Mouse (Mus musculus): ENCODE measurements around the gene Asic2.

The Asic2 gene

GRCm38 (mm10) chr11:81841001-81841400 lies 127.3 kb downstream of the Asic2 start:
- no peak for DNase-seq (ENCODE audit: low spot score)

GRCm38 (mm10) chr11:81838426-81838825 lies 129.8 kb downstream of the Asic2 start:
- no peak for DNase-seq (ENCODE audit: low spot score)

GRCm38 (mm10) chr11:81832381-81832780 lies 135.9 kb downstream of the Asic2 start:
- no peak for DNase-seq (ENCODE audit: low spot score)

- DNase-seq (ENCODE audit: low spot score): no peak
Measured at GRCm38 (mm10) chr11:81816531-81816930, 151.7 kb downstream of the Asic2 start.

- no peak for DNase-seq (ENCODE audit: low spot score)
Measured at GRCm38 (mm10) chr11:81814816-81815215, 153.4 kb downstream of the Asic2 start.

GRCm38 (mm10) chr11:81806905-81807659 lies 161.2 kb downstream of the Asic2 start:
- no peak for DNase-seq (ENCODE audit: low spot score)

- no peak for DNase-seq (ENCODE audit: low spot score)
Measured at GRCm38 (mm10) chr11:81803544-81803943, 164.7 kb downstream of the Asic2 start.

GRCm38 (mm10) chr11:81802614-81803013 lies 165.6 kb downstream of the Asic2 start:
- no peak for DNase-seq (ENCODE audit: low spot score)

GRCm38 (mm10) chr11:81800899-81801298 lies 167.4 kb downstream of the Asic2 start:
- DNase-seq (ENCODE audit: low spot score): no peak

GRCm38 (mm10) chr11:81793588-81793987 lies 174.7 kb downstream of the Asic2 start:
- DNase-seq (ENCODE audit: low spot score): no peak

GRCm38 (mm10) chr11:81791579-81791978 lies 176.7 kb downstream of the Asic2 start:
- DNase-seq (ENCODE audit: low spot score): no peak

- DNase-seq (ENCODE audit: low spot score): no peak
Measured at GRCm38 (mm10) chr11:81780596-81780995, 187.7 kb downstream of the Asic2 start.

GRCm38 (mm10) chr11:81779881-81780280 lies 188.4 kb downstream of the Asic2 start:
- no peak for DNase-seq (ENCODE audit: low spot score)

GRCm38 (mm10) chr11:81771195-81771895 lies 196.9 kb downstream of the Asic2 start:
- DNase-seq (ENCODE audit: low spot score): no peak

GRCm38 (mm10) chr11:81769691-81770260 lies 198.5 kb downstream of the Asic2 start:
- no peak for DNase-seq (ENCODE audit: low spot score)

GRCm38 (mm10) chr11:81768305-81768704 lies 200.0 kb downstream of the Asic2 start:
- DNase-seq (ENCODE audit: low spot score): no peak

- DNase-seq (ENCODE audit: low spot score): no peak
Measured at GRCm38 (mm10) chr11:81767781-81768180, 200.5 kb downstream of the Asic2 start.

- DNase-seq (ENCODE audit: low spot score): no peak
Measured at GRCm38 (mm10) chr11:81765288-81765687, 203.0 kb downstream of the Asic2 start.

- no peak for DNase-seq (ENCODE audit: low spot score)
Measured at GRCm38 (mm10) chr11:81764778-81765177, 203.5 kb downstream of the Asic2 start.

GRCm38 (mm10) chr11:81757221-81757620 lies 211.0 kb downstream of the Asic2 start:
- no peak for DNase-seq (ENCODE audit: low spot score)

GRCm38 (mm10) chr11:81750876-81751275 lies 217.4 kb downstream of the Asic2 start:
- no peak for DNase-seq (ENCODE audit: low spot score)

GRCm38 (mm10) chr11:81750016-81750415 lies 218.2 kb downstream of the Asic2 start:
- DNase-seq (ENCODE audit: low spot score): no peak

- DNase-seq (ENCODE audit: low spot score): no peak
Measured at GRCm38 (mm10) chr11:81738995-81739394, 229.3 kb downstream of the Asic2 start.

Data from spleen, adult 12 weeks (tissue).